Mouse (Mus musculus) brain, embryonic 14.5 days (tissue): ENCODE measurements around the gene Dok1.

Experiments used
- CTCF ChIP-seq: fragments of 200-500 bp; IDR thresholded peaks from 2 replicates; pipeline ENCODE4 v1.5.1; 2012; ENCODE audit warnings: inconsistent platforms, mild to moderate bottlenecking, moderate library complexity, borderline replicate concordance; ENCODE audit not compliant: insufficient read depth, insufficient read length; ENCODE audit errors: extremely low read depth
- POLR2A ChIP-seq: fragments of 200-500 bp; IDR thresholded peaks from 2 replicates; pipeline ENCODE4 v1.6.1; 2012; ENCODE audit warnings: mild to moderate bottlenecking, inconsistent platforms, borderline replicate concordance; ENCODE audit not compliant: poor library complexity, insufficient read depth, insufficient read length, severe bottlenecking; ENCODE audit errors: extremely low read depth

DNA sequence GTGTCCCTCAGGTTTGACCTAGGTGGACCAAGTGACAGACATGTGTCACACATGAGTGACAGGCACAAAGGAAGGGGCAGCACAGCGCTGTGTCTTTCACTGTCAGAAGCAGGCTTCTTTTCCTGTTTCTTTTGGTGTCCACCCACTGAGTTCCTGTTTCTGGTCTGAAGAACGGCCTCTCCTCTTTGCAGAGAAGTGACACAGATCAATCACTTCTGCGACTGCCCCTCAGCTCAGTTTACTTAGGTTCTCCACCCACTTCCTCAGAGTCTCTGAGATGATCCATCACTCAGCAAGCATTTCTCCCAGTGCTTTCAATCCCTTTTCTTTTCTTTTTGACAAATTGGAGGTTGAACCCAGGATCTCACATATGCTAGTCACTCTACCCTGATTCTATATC lies 24.6 kb downstream of the Dok1 start:
- TF ChIP-seq CTCF (no peak), POLR2A (no peak)
